Mouse (Mus musculus) erythroblast, embryonic 14.5 days (primary cell): ENCODE measurements around the gene Epgn. TPM values are rescaled to one million over a fixed set of nuclear protein-coding genes. Genes with fewer than 3 reads are reported as not detected.

Source experiments
- H3K27me3 ChIP-seq: 2 replicates; pipeline ENCODE4 v1.6.1; 2012; ENCODE audit warnings: inconsistent platforms; ENCODE audit not compliant: control insufficient read depth
- H3K36me3 ChIP-seq: 2 replicates; pipeline ENCODE4 v1.6.1; 2012; ENCODE audit warnings: mild to moderate bottlenecking, inconsistent platforms; ENCODE audit not compliant: control insufficient read depth
- H3K4me1 ChIP-seq: 2 replicates; pipeline ENCODE4 v1.6.1; 2012; ENCODE audit warnings: inconsistent platforms; ENCODE audit not compliant: control insufficient read depth
- H3K4me3 ChIP-seq: replicated peaks from 2 replicates; pipeline ENCODE3; 2012; ENCODE audit warnings: moderate library complexity, mild to moderate bottlenecking, inconsistent platforms
- H3K9me3 ChIP-seq: 2 replicates; pipeline ENCODE4 v1.6.1; 2012; ENCODE audit warnings: low read length, inconsistent platforms, mixed read lengths; ENCODE audit not compliant: control insufficient read depth
- GATA1 ChIP-seq: IDR thresholded peaks from 2 replicates; pipeline ENCODE4 v1.6.1; 2012; ENCODE audit warnings: low read length, inconsistent platforms, mixed read lengths
- TAL1 ChIP-seq: IDR thresholded peaks from 3 replicates; pipeline ENCODE4 v1.6.1; 2012; ENCODE audit warnings: low read length, inconsistent platforms, mixed read lengths
- polyA plus RNA-seq: library from polyadenylated mRNA; stranded (reverse); fragments of >175 nt; gene quantifications from 2 replicates; pipeline ENCODE4 v1.2.3, GENCODE M21; 2012

The Epgn gene
- polyA plus RNA-seq, 1 experiment, result not detected

GRCm38 (mm10) chr5:91074450-91074950, 47.2 kb downstream of the Epgn start, which contains the start of gene Ereg:
Ereg (plus strand) TSS chr5:91074622.
- Histone ChIP-seq H3K36me3 (no peaks in the 10 kb centered on the region), H3K4me3 (no peak within 1 kb of the TSS), H3K9me3 (no peaks in the 10 kb centered on the region; the same call in 1 of the 2 replicates), H3K4me1 (no peaks in the 10 kb centered on the region), H3K27me3 (peaks cover 19% of the 10 kb centered on the region)
- no peak for TF ChIP-seq GATA1
- no peak for TF ChIP-seq TAL1

DNA sequence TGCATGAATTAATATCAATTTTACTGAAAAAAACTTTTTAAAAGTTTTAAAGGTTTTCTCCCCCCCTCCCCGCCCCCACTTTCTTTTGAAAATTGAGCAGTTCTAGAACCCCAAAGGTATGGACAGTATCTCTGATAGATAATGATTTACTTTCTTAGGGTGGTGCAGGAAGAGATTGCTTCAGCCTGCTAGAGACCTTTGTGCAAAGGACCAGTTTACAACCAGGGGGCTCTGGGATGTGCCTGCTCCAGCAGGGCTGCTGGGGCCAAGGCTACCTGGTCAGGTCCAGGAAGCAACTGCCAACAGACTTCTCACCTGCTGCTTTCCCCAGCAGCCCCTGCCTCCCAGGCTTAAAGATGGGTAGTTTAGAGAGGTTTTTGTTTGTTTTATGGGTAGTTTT, 47.8 kb downstream of the Epgn start:
- H3K9me3 ChIP-seq, result no peaks in the 10 kb centered on the region; the same call in 1 of the 2 replicates
- H3K4me1 ChIP-seq, result no peaks in the 10 kb centered on the region
- no peak overlapping the region for H3K4me3 ChIP-seq
- H3K27me3 ChIP-seq, result peaks cover 19% of the 10 kb centered on the region
- H3K36me3 ChIP-seq, result no peaks in the 10 kb centered on the region
- TF ChIP-seq TAL1, result no peak
- TF ChIP-seq GATA1, result no peak

DNA sequence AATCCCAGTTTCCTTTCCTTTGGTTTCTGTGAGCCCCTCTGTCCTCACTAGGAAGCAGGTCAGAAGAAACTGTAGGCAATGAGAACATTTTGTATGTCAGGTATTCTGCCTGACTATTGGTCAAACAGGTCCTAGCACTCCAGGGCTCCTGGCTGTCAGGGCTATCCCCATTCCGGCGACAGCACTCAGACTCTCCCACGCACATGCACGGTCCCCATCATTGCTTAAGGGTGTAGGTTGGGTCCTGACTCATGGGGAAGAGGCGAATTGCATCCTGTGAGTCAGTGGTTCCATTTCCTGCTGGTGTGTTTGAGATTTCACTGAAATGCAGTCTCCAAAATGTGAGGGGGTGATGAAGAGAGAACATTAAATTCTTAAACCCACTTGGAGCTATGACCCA, 55.8 kb downstream of the Epgn start:
- Histone ChIP-seq H3K4me3 (no peak overlapping the region), H3K27me3 (no peaks in the 10 kb centered on the region)
- no peak for TF ChIP-seq TAL1
- TF ChIP-seq GATA1, result no peak

More for the DNA sequence above, 55.8 kb downstream of the Epgn start:
- Histone ChIP-seq H3K36me3 (no peaks in the 10 kb centered on the region), H3K9me3 (no peaks in the 10 kb centered on the region), H3K4me1 (no peaks in the 10 kb centered on the region)

Other genes with a start within 250 kb of the Epgn start
- 0.04 and 0.07 TPM in 2 replicates for gene Cxcl3, start 241.4 kb upstream of the Epgn start, polyA plus RNA-seq
- gene Cxcl15, start 232.9 kb upstream of the Epgn start, polyA plus RNA-seq, result not detected in 2 replicates
- gene Cxcl1, start 136.2 kb upstream of the Epgn start, polyA plus RNA-seq, result not detected in 2 replicates
- 0.78 and 0.82 TPM in 2 replicates for gene Cxcl2, start 123.6 kb upstream of the Epgn start, polyA plus RNA-seq
- 0.08 and 0.19 TPM in 2 replicates for gene Mthfd2l, start 96.3 kb upstream of the Epgn start, polyA plus RNA-seq
- not detected in 2 replicates for gene Ereg, start 47.2 kb downstream of the Epgn start, polyA plus RNA-seq
- gene Areg, start 112.1 kb downstream of the Epgn start, polyA plus RNA-seq, result not detected in 2 replicates